ENCODE assay signal across 7 mouse cellular contexts in genomic region chr5:115531671-115532270, GRCm38 (mm10). TPM values are rescaled to one million over a fixed set of nuclear protein-coding genes. Genes with fewer than 3 reads are reported as not detected.
A peak's percentile ranks its signal among the peaks of the same experiment; 100 is the strongest.
DNase-seq lines count a peak whose midpoint lies in the region; ATAC-seq and TF ChIP-seq lines count a peak whose summit lies in the region.

No protein-coding gene starts in this region.

- H3K4me1 ChIP-seq in embryonic facial prominence, embryonic 11.5 days (ENCODE audit: control insufficient read depth, insufficient read depth, low read length), result peaks cover 45% of the 10 kb centered on the region
- H3K4me1 ChIP-seq in heart, embryonic 10.5 days, result peaks cover 91% of the 10 kb centered on the region
- peaks cover 77% of the 10 kb centered on the region for H3K4me1 ChIP-seq in kidney, embryonic 16.5 days (ENCODE audit: insufficient read depth, low read length)
- H3K4me1 ChIP-seq in liver, postnatal 0 days (ENCODE audit: insufficient read depth), result peaks cover 79% of the 10 kb centered on the region

- WGBS in embryonic facial prominence, embryonic 11.5 days, result 44% methylated on average over 18 of the region's 18 CpGs
- WGBS in heart, embryonic 10.5 days, result 37% methylated on average over 18 of the region's 18 CpGs
- WGBS in kidney, embryonic 16.5 days, result 21% methylated on average over 18 of the region's 18 CpGs
- WGBS in liver, postnatal 0 days (ENCODE audit: insufficient replicate concordance), result 30% methylated on average over 18 of the region's 18 CpGs

- no peaks in the 10 kb centered on the region for H3K9me3 ChIP-seq in embryonic facial prominence, embryonic 11.5 days (replicated peaks; ENCODE audit: control insufficient read depth, low read length)
- no peaks in the 10 kb centered on the region for H3K9me3 ChIP-seq in heart, embryonic 10.5 days
- H3K9me3 ChIP-seq in kidney, embryonic 16.5 days (ENCODE audit: low read length), result no peaks in the 10 kb centered on the region
- H3K9me3 ChIP-seq in liver, postnatal 0 days (ENCODE audit: low read length), result no peaks in the 10 kb centered on the region

- TF ChIP-seq EP300 in liver, postnatal 0 days (IDR thresholded peaks at IDR 0.05; ENCODE audit: low read depth), result no peak

- H3K79me3 ChIP-seq in C2C12 (ENCODE audit: low read depth), result peaks cover 31% of the 10 kb centered on the region

- 0 out of 2 replicates have a peak, but pooled peaks have one; percentile 27 for ATAC-seq in embryonic facial prominence, embryonic 11.5 days (replicated peaks; ENCODE audit: insufficient number of reproducible peaks, low FRiP score, low TSS enrichment, low read depth)
- peak; percentile 83 for ATAC-seq in kidney, embryonic 16.5 days (ENCODE audit: low FRiP score, low TSS enrichment)
- peak; percentile 82 for ATAC-seq in liver, postnatal 0 days

- no peak for TF ChIP-seq CTCF in C2C12 (IDR thresholded peaks at IDR 0.05; ENCODE audit: control insufficient read depth, insufficient read depth, insufficient read length)
- TF ChIP-seq CTCF in liver, postnatal 0 days (IDR thresholded peaks at IDR 0.05; ENCODE audit: low read depth), result no peak

- 0 out of 2 replicates have a peak overlapping the region, but pooled peaks have one; percentile 32 for H3K9ac ChIP-seq in embryonic facial prominence, embryonic 11.5 days (replicated peaks; ENCODE audit: low read length)
- H3K9ac ChIP-seq in kidney, embryonic 16.5 days (replicated peaks; ENCODE audit: low read length), result peak overlapping the region; percentile 15; the same call in 1 of the 2 replicates
- peak overlapping the region; percentile 32; the same call in 1 of the 2 replicates for H3K9ac ChIP-seq in liver, postnatal 0 days (replicated peaks)

- peak overlapping the region; percentile 3; the same call in 1 of the 2 replicates for H3K4me2 ChIP-seq in embryonic facial prominence, embryonic 11.5 days (ENCODE audit: low read depth, low read length)
- H3K4me2 ChIP-seq in kidney, embryonic 16.5 days (replicated peaks; ENCODE audit: low read depth, low read length), result peak overlapping the region; percentile 20
- H3K4me2 ChIP-seq in liver, postnatal 0 days (ENCODE audit: low read depth, low read length), result peak overlapping the region; percentile 50

- H3K79me2 ChIP-seq in C2C12 (ENCODE audit: control insufficient read depth, insufficient read depth), result peaks cover 78% of the 10 kb centered on the region

- H3K27ac ChIP-seq in embryonic facial prominence, embryonic 11.5 days (replicated peaks; ENCODE audit: low read depth, low read length), result 0 out of 2 replicates have a peak overlapping the region, but pooled peaks have one; percentile 25
- H3K27ac ChIP-seq in heart, embryonic 10.5 days, result peak overlapping the region; percentile 82
- H3K27ac ChIP-seq in kidney, embryonic 16.5 days (ENCODE audit: low read length), result peak overlapping the region; percentile 86
- peak overlapping the region; percentile 82 for H3K27ac ChIP-seq in liver, postnatal 0 days (ENCODE audit: low read depth)

- no peak overlapping the region for H3K4me3 ChIP-seq in C2C12 (ENCODE audit: insufficient read depth, poor library complexity, severe bottlenecking)
- H3K4me3 ChIP-seq in embryonic facial prominence, embryonic 11.5 days (ENCODE audit: low read depth, low read length), result no peak overlapping the region
- 0 out of 2 replicates have a peak overlapping the region, but pooled peaks have one; percentile 18 for H3K4me3 ChIP-seq in heart, embryonic 10.5 days
- H3K4me3 ChIP-seq in kidney, embryonic 16.5 days (ENCODE audit: low read length), result no peak overlapping the region
- H3K4me3 ChIP-seq in liver, postnatal 0 days (ENCODE audit: low read depth, low read length), result no peak overlapping the region

- peak overlapping the region; percentile 2 for H3ac ChIP-seq in C2C12 (ENCODE audit: control insufficient read depth, insufficient read length, low read depth)

- H3K27me3 ChIP-seq in C2C12 (ENCODE audit: control insufficient read depth, insufficient read depth, insufficient read length), result no peaks in the 10 kb centered on the region
- H3K27me3 ChIP-seq in embryonic facial prominence, embryonic 11.5 days (ENCODE audit: control insufficient read depth, insufficient read depth, low read length), result no peaks in the 10 kb centered on the region
- no peaks in the 10 kb centered on the region for H3K27me3 ChIP-seq in heart, embryonic 10.5 days (ENCODE audit: insufficient read depth, poor library complexity, severe bottlenecking)
- no peaks in the 10 kb centered on the region for H3K27me3 ChIP-seq in kidney, embryonic 16.5 days (ENCODE audit: insufficient read depth, low read length)
- H3K27me3 ChIP-seq in liver, postnatal 0 days (ENCODE audit: insufficient read depth, low read length), result no peaks in the 10 kb centered on the region

- H3K36me3 ChIP-seq in C2C12 (ENCODE audit: control insufficient read depth, insufficient read depth), result peaks cover 4% of the 10 kb centered on the region
- no peaks in the 10 kb centered on the region for H3K36me3 ChIP-seq in embryonic facial prominence, embryonic 11.5 days (replicated peaks; ENCODE audit: control insufficient read depth, insufficient read depth, low read depth, low read length)
- no peaks in the 10 kb centered on the region for H3K36me3 ChIP-seq in heart, embryonic 10.5 days
- H3K36me3 ChIP-seq in kidney, embryonic 16.5 days (ENCODE audit: insufficient read depth, low read length), result no peaks in the 10 kb centered on the region
- peaks cover 4% of the 10 kb centered on the region; the same call in 1 of the 2 replicates for H3K36me3 ChIP-seq in liver, postnatal 0 days (replicated peaks; ENCODE audit: insufficient read depth, low read length)

- DNase-seq in Muller cell, postnatal 12 days (ENCODE audit: inconsistent ontology term), result peak; percentile 80
- DNase-seq in embryonic facial prominence, embryonic 11.5 days (ENCODE audit: low spot score), result no peak
- no peak for DNase-seq in heart, embryonic 10.5 days (ENCODE audit: low spot score)
- DNase-seq in liver, postnatal 0 days, result peak; percentile 82
- DNase-seq in right cerebral cortex, postnatal 10 days (ENCODE audit: low spot score in 2 of 2), result peak; percentile 69 to 74

TF ChIP-seq in C2C12, 6 proteins besides CTCF, POLR2A, EP300 and RAD21:
- TF ChIP-seq MYOG (IDR thresholded peaks at IDR 0.05; ENCODE audit: control insufficient read depth, extremely low read depth, insufficient read length) (no peak), USF1 (IDR thresholded peaks at IDR 0.05; ENCODE audit: low read depth) (peak; percentile 94)

RNA-seq across cellular contexts. Expression of gene Pxn, which starts 25.3 kb away (rescaled TPM):
- 46.8 TPM for polyA plus RNA-seq in C2C12 (2012; fragmentation: generic; extraction: Trizol)
- 12.9 and 13.8 TPM in 2 replicates for polyA plus RNA-seq in embryonic facial prominence, embryonic 11.5 days (2014; fragmentation: Nextera tagmentation; extraction: Ambion mirVana)
- 30.3 and 31.9 TPM in 2 replicates for polyA plus RNA-seq in heart, embryonic 10.5 days (2016; fragmentation: Nextera tagmentation; extraction: Ambion mirVana)
- 60.5 and 67.2 TPM in 2 replicates for polyA plus RNA-seq in kidney, embryonic 16.5 days (2015; fragmentation: Nextera tagmentation; extraction: Ambion mirVana)
- polyA plus RNA-seq in liver, postnatal 0 days (2015; fragmentation: Nextera tagmentation; extraction: Ambion mirVana), result 14.9 and 16.3 TPM in 2 replicates

RNA-seq across cellular contexts. Expression of gene Rplp0, which starts 27.5 kb away (rescaled TPM):
- polyA plus RNA-seq in C2C12 (2012; fragmentation: generic; extraction: Trizol), result 5,791 TPM
- polyA plus RNA-seq in embryonic facial prominence, embryonic 11.5 days (2014; fragmentation: Nextera tagmentation; extraction: Ambion mirVana), result 1,437 and 1,529 TPM in 2 replicates
- 1,223 and 1,345 TPM in 2 replicates for polyA plus RNA-seq in heart, embryonic 10.5 days (2016; fragmentation: Nextera tagmentation; extraction: Ambion mirVana)
- polyA plus RNA-seq in kidney, embryonic 16.5 days (2015; fragmentation: Nextera tagmentation; extraction: Ambion mirVana), result 1,527 and 1,553 TPM in 2 replicates
- polyA plus RNA-seq in liver, postnatal 0 days (2015; fragmentation: Nextera tagmentation; extraction: Ambion mirVana), result 793 and 822 TPM in 2 replicates

RNA-seq across cellular contexts. Expression of gene Gcn1l1, which starts 33.3 kb away (rescaled TPM):
- 46.2 TPM for polyA plus RNA-seq in C2C12 (2012; fragmentation: generic; extraction: Trizol)
- 29.3 and 31.4 TPM in 2 replicates for polyA plus RNA-seq in embryonic facial prominence, embryonic 11.5 days (2014; fragmentation: Nextera tagmentation; extraction: Ambion mirVana)
- 47.8 and 49.8 TPM in 2 replicates for polyA plus RNA-seq in heart, embryonic 10.5 days (2016; fragmentation: Nextera tagmentation; extraction: Ambion mirVana)
- 44.3 and 48.8 TPM in 2 replicates for polyA plus RNA-seq in kidney, embryonic 16.5 days (2015; fragmentation: Nextera tagmentation; extraction: Ambion mirVana)
- polyA plus RNA-seq in liver, postnatal 0 days (2015; fragmentation: Nextera tagmentation; extraction: Ambion mirVana), result 7.7 and 10.3 TPM in 2 replicates

RNA-seq across cellular contexts. Expression of gene Sirt4, which starts 47.2 kb away (rescaled TPM):
- polyA plus RNA-seq in C2C12 (2012; fragmentation: generic; extraction: Trizol), result 9.2 TPM
- polyA plus RNA-seq in embryonic facial prominence, embryonic 11.5 days (2014; fragmentation: Nextera tagmentation; extraction: Ambion mirVana), result 12.7 and 17.2 TPM in 2 replicates
- polyA plus RNA-seq in heart, embryonic 10.5 days (2016; fragmentation: Nextera tagmentation; extraction: Ambion mirVana), result 18.7 and 19.0 TPM in 2 replicates
- 27.3 and 27.5 TPM in 2 replicates for polyA plus RNA-seq in kidney, embryonic 16.5 days (2015; fragmentation: Nextera tagmentation; extraction: Ambion mirVana)
- polyA plus RNA-seq in liver, postnatal 0 days (2015; fragmentation: Nextera tagmentation; extraction: Ambion mirVana), result 3.5 and 3.9 TPM in 2 replicates

Comparison
In these comparisons a context has a peak if more than half of its experiments do, and no peak if none do; other contexts are left out.
1. DNase-seq: peak in Muller cell, postnatal 12 days (single experiment), liver, postnatal 0 days (single experiment) and right cerebral cortex, postnatal 10 days (2 of 2); none in embryonic facial prominence, embryonic 11.5 days (single experiment) and heart, embryonic 10.5 days (single experiment).
2. ATAC-seq: peak in every context shown above with its lines; median percentile 83 in kidney, embryonic 16.5 days; 82 in liver, postnatal 0 days; 27 in embryonic facial prominence, embryonic 11.5 days.
3. H3K27ac ChIP-seq: peak in every context shown above with its lines; median percentile 86 in kidney, embryonic 16.5 days; 82 in heart, embryonic 10.5 days; 82 in liver, postnatal 0 days; 25 in embryonic facial prominence, embryonic 11.5 days.
4. Peak in every context shown above with its lines, with median percentiles within 50 percentile points of each other: H3K4me2 ChIP-seq and H3K9ac ChIP-seq.